Mouse (Mus musculus): ENCODE data around the gene Acvr2b.
A peak's percentile ranks its signal among the peaks of the same experiment; 100 is the strongest.

GRCm38 (mm10) chr9:119430311-119430710, 28.4 kb downstream of the Acvr2b start:
- TF ChIP-seq POLR2A (IDR thresholded peaks at IDR 0.05; ENCODE audit: borderline replicate concordance, extremely low read depth, insufficient read depth, insufficient read length, poor library complexity, severe bottlenecking): no peak
- TF ChIP-seq CTCF (IDR thresholded peaks at IDR 0.05; ENCODE audit: borderline replicate concordance, extremely low read depth, insufficient read depth, insufficient read length): peak; percentile 93

Measured in brain, embryonic 14.5 days (tissue).